Mouse (Mus musculus): Measurements from ENCODE around the gene Paqr6.

- TF ChIP-seq POLR2A (IDR thresholded peaks at IDR 0.05; ENCODE audit: insufficient read depth, low read depth, low read length) (no peak), CTCF (IDR thresholded peaks at IDR 0.05; ENCODE audit: insufficient read depth, low read depth, low read length) (no peak)
These were observed 30.9 kb downstream of the Paqr6 start for GRCm38 (mm10) chr3:88395288-88395687.

All from olfactory bulb, adult 2 months (tissue).